Mouse (Mus musculus): ENCODE results near the gene Scel. TPM values are rescaled to one million over a fixed set of nuclear protein-coding genes. Genes with fewer than 3 reads are reported as not detected.

The Scel gene
- polyA plus RNA-seq, 1 experiment: not detected

GRCm38 (mm10) chr14:103556609-103557008 is 43.5 kb downstream of the Scel start:
- DNase-seq (ENCODE audit: low read depth, low spot score): no peak
- WGBS: 55% methylated on average over 5 of the region's 5 CpGs

GRCm38 (mm10) chr14:103561383-103562096 is 48.4 kb downstream of the Scel start:
- WGBS: 78% methylated on average over 8 of the region's 8 CpGs
- DNase-seq (ENCODE audit: low read depth, low spot score): no peak

- WGBS: 48% methylated on average over 1 of the region's 1 CpGs
- no peak for DNase-seq (ENCODE audit: low read depth, low spot score)
Measured at GRCm38 (mm10) chr14:103567957-103568356, 54.8 kb downstream of the Scel start.

- WGBS: 49% methylated on average over 2 of the region's 2 CpGs
Measured at GRCm38 (mm10) chr14:103568433-103568832, 55.3 kb downstream of the Scel start.

GRCm38 (mm10) chr14:103571598-103572320 is 58.6 kb downstream of the Scel start:
- DNase-seq (ENCODE audit: low read depth, low spot score): no peak
- 80% methylated on average over 13 of the region's 13 CpGs for WGBS

More at GRCm38 (mm10) chr14:103568433-103568832, 55.3 kb downstream of the Scel start:
- no peak for DNase-seq (ENCODE audit: low read depth, low spot score)

- 77% methylated on average over 7 of the region's 7 CpGs for WGBS
- no peak for DNase-seq (ENCODE audit: low read depth, low spot score)
Measured at GRCm38 (mm10) chr14:103575854-103576253, 62.7 kb downstream of the Scel start.

GRCm38 (mm10) chr14:103577011-103577410 is 63.9 kb downstream of the Scel start:
- DNase-seq (ENCODE audit: low read depth, low spot score): no peak

GRCm38 (mm10) chr14:103586662-103587061 is 73.5 kb downstream of the Scel start:
- WGBS: 29% methylated on average over 4 of the region's 4 CpGs

GRCm38 (mm10) chr14:103587208-103587900 is 74.2 kb downstream of the Scel start:
- DNase-seq (ENCODE audit: low read depth, low spot score): no peak
- 81% methylated on average over 10 of the region's 10 CpGs for WGBS

More at GRCm38 (mm10) chr14:103586662-103587061, 73.5 kb downstream of the Scel start:
- no peak for DNase-seq (ENCODE audit: low read depth, low spot score)

- DNase-seq (ENCODE audit: low read depth, low spot score): peak; percentile 37
- 41% methylated on average over 7 of the region's 7 CpGs for WGBS
Measured at GRCm38 (mm10) chr14:103589819-103590218, 76.7 kb downstream of the Scel start.

GRCm38 (mm10) chr14:103595870-103596269 is 82.7 kb downstream of the Scel start:
- 71% methylated on average over 5 of the region's 5 CpGs for WGBS
- no peak for DNase-seq (ENCODE audit: low read depth, low spot score)

- whole genome bisulfite sequencing: 83% methylated on average over 8 of the region's 8 CpGs
- no peak for DNase-seq (ENCODE audit: low read depth, low spot score)
Measured at GRCm38 (mm10) chr14:103608063-103608462, 94.9 kb downstream of the Scel start.

- no peak for DNase-seq (ENCODE audit: low read depth, low spot score)
- 83% methylated on average over 6 of the region's 6 CpGs for WGBS
Measured at GRCm38 (mm10) chr14:103613573-103614271, 100.6 kb downstream of the Scel start.

- WGBS: 91% methylated on average over 4 of the region's 4 CpGs
- no peak for DNase-seq (ENCODE audit: low read depth, low spot score)
Measured at GRCm38 (mm10) chr14:103614272-103614587, 101.1 kb downstream of the Scel start.

- WGBS: 82% methylated on average over 4 of the region's 4 CpGs
- DNase-seq (ENCODE audit: low read depth, low spot score): no peak
Measured at GRCm38 (mm10) chr14:103619756-103620155, 106.6 kb downstream of the Scel start.

- no peak for DNase-seq (ENCODE audit: low read depth, low spot score)
- 92% methylated on average over 2 of the region's 2 CpGs for WGBS
Measured at GRCm38 (mm10) chr14:103621207-103621606, 108.1 kb downstream of the Scel start.

- WGBS: 85% methylated on average over 6 of the region's 6 CpGs
- no peak for DNase-seq (ENCODE audit: low read depth, low spot score)
Measured at GRCm38 (mm10) chr14:103626100-103626499, 113.0 kb downstream of the Scel start.

GRCm38 (mm10) chr14:103629639-103630364 is 116.7 kb downstream of the Scel start:
- no peak for DNase-seq (ENCODE audit: low read depth, low spot score)
- WGBS: 75% methylated on average over 7 of the region's 7 CpGs

GRCm38 (mm10) chr14:103630545-103630944 is 117.4 kb downstream of the Scel start:
- WGBS: 71% methylated on average over 8 of the region's 8 CpGs
- no peak for DNase-seq (ENCODE audit: low read depth, low spot score)

Data from large intestine, adult 2 months (tissue).